ENCODE assay signal across 12 mouse cellular contexts in genomic region chr12:112101045-112101444, GRCm38 (mm10). TPM values are rescaled to one million over a fixed set of nuclear protein-coding genes. Genes with fewer than 3 reads are reported as not detected.
A peak's percentile ranks its signal among the peaks of the same experiment; 100 is the strongest.
DNase-seq lines count a peak whose midpoint lies in the region; ATAC-seq and TF ChIP-seq lines count a peak whose summit lies in the region.
"Had no signal": no experiment of that assay in that cellular context is flagged by ENCODE, and none has a peak within 500 bp of the region (broad histone marks: within the 10 kb centered on the region; RNA-seq: fewer than 3 reads in every experiment).

No protein-coding gene starts in this region.

- H3K27ac ChIP-seq in embryonic facial prominence, embryonic 14.5 days (replicated peaks; ENCODE audit: low read depth, low read length), result no peak overlapping the region
- H3K27ac ChIP-seq in embryonic facial prominence, embryonic 10.5 days (replicated peaks), result no peak overlapping the region; the same call in 1 of the 2 replicates
- no peak overlapping the region for H3K27ac ChIP-seq in kidney, postnatal 0 days
- no peak overlapping the region for H3K27ac ChIP-seq in neural tube, embryonic 11.5 days (ENCODE audit: low read depth, low read length)
- H3K27ac ChIP-seq in stomach, postnatal 0 days (replicated peaks), result no peak overlapping the region
- H3K27ac ChIP-seq: forebrain, embryonic 10.5 days; heart, embryonic 13.5 days had no signal

- peak; percentile 42; the same call in 1 of the 2 replicates for TF ChIP-seq CTCF in kidney, postnatal 0 days (IDR thresholded peaks at IDR 0.05; ENCODE audit: low read depth)
- TF ChIP-seq CTCF in stomach, postnatal 0 days (IDR thresholded peaks at IDR 0.05; ENCODE audit: low read depth), result peak; percentile 50

- peak; percentile 17 for DNase-seq in embryonic facial prominence, embryonic 14.5 days (ENCODE audit: low spot score)
- DNase-seq in embryonic facial prominence, embryonic 10.5 days (ENCODE audit: low spot score), result no peak
- DNase-seq in kidney, postnatal 0 days (ENCODE audit: low spot score), result peak; percentile 40
- no peak for DNase-seq in kidney, postnatal 14 days
- DNase-seq in neural tube, embryonic 11.5 days (ENCODE audit: low spot score), result peak; percentile 8
- no peak for DNase-seq in neural tube, embryonic 10.5 days (ENCODE audit: extremely low spot score, low spot score)
- DNase-seq in stomach, postnatal 0 days (ENCODE audit: low spot score), result no peak
- DNase-seq in ovary, postnatal 36 days (ENCODE audit: low spot score), result no peak
- DNase-seq: cerebellum, adult 8-10 months; midbrain, embryonic 14.5 days had no signal

- TF ChIP-seq EP300 in stomach, postnatal 0 days (optimal IDR thresholded peaks at IDR 0.05), result no peak

- H3K4me3 ChIP-seq in embryonic facial prominence, embryonic 14.5 days (ENCODE audit: low read depth, low read length), result no peak overlapping the region
- no peak overlapping the region for H3K4me3 ChIP-seq in embryonic facial prominence, embryonic 10.5 days
- H3K4me3 ChIP-seq in kidney, postnatal 0 days (replicated peaks; ENCODE audit: low read depth, low read length), result no peak overlapping the region
- H3K4me3 ChIP-seq in neural tube, embryonic 11.5 days (ENCODE audit: low read depth, low read length), result no peak overlapping the region
- H3K4me3 ChIP-seq in stomach, postnatal 0 days (ENCODE audit: low read depth, low read length), result no peak overlapping the region
- H3K4me3 ChIP-seq: forebrain, embryonic 10.5 days; heart, embryonic 13.5 days had no signal

- H3K9me3 ChIP-seq in embryonic facial prominence, embryonic 14.5 days (ENCODE audit: control insufficient read depth, low read length), result no peaks in the 10 kb centered on the region
- H3K9me3 ChIP-seq in embryonic facial prominence, embryonic 10.5 days, result no peaks in the 10 kb centered on the region
- H3K9me3 ChIP-seq in kidney, postnatal 0 days (replicated peaks; ENCODE audit: low read length), result no peaks in the 10 kb centered on the region
- no peaks in the 10 kb centered on the region for H3K9me3 ChIP-seq in neural tube, embryonic 11.5 days (ENCODE audit: control insufficient read depth, low read length)
- H3K9me3 ChIP-seq in stomach, postnatal 0 days (ENCODE audit: control insufficient read depth, low read length), result no peaks in the 10 kb centered on the region
- H3K9me3 ChIP-seq: forebrain, embryonic 10.5 days; heart, embryonic 13.5 days had no signal

- H3K27me3 ChIP-seq in embryonic facial prominence, embryonic 14.5 days (replicated peaks; ENCODE audit: control insufficient read depth, insufficient read depth, low read length), result no peaks in the 10 kb centered on the region
- peaks cover 1% of the 10 kb centered on the region; the same call in 1 of the 2 replicates for H3K27me3 ChIP-seq in embryonic facial prominence, embryonic 10.5 days (replicated peaks; ENCODE audit: low read depth, poor library complexity, severe bottlenecking)
- H3K27me3 ChIP-seq in kidney, postnatal 0 days (ENCODE audit: insufficient read depth, low read length), result no peaks in the 10 kb centered on the region
- no peaks in the 10 kb centered on the region for H3K27me3 ChIP-seq in neural tube, embryonic 11.5 days (ENCODE audit: control insufficient read depth, insufficient read depth, low read length)
- no peaks in the 10 kb centered on the region for H3K27me3 ChIP-seq in stomach, postnatal 0 days (ENCODE audit: control insufficient read depth, insufficient read depth, low read length)

- H3K9ac ChIP-seq in embryonic facial prominence, embryonic 14.5 days (ENCODE audit: low read depth, low read length), result no peak overlapping the region
- H3K9ac ChIP-seq in kidney, postnatal 0 days (ENCODE audit: low read depth, low read length), result no peak overlapping the region
- no peak overlapping the region for H3K9ac ChIP-seq in neural tube, embryonic 11.5 days (ENCODE audit: low read length)
- no peak overlapping the region for H3K9ac ChIP-seq in stomach, postnatal 0 days (ENCODE audit: low read length)
- H3K9ac ChIP-seq: heart, embryonic 13.5 days had no signal

- no peak overlapping the region for H3K4me2 ChIP-seq in embryonic facial prominence, embryonic 14.5 days (ENCODE audit: low read depth, low read length)
- H3K4me2 ChIP-seq in kidney, postnatal 0 days (ENCODE audit: low read length), result no peak overlapping the region
- no peak overlapping the region for H3K4me2 ChIP-seq in neural tube, embryonic 11.5 days (ENCODE audit: low read depth)
- H3K4me2 ChIP-seq in stomach, postnatal 0 days (replicated peaks; ENCODE audit: low read depth), result no peak overlapping the region
- H3K4me2 ChIP-seq: heart, embryonic 13.5 days had no signal

- no peak for ATAC-seq in embryonic facial prominence, embryonic 14.5 days (ENCODE audit: low read depth)
- no peak for ATAC-seq in kidney, postnatal 0 days (replicated peaks; ENCODE audit: low FRiP score, low read depth)
- no peak for ATAC-seq in neural tube, embryonic 11.5 days (ENCODE audit: insufficient read depth, low FRiP score, low TSS enrichment)
- peak; percentile 34; the same call in 1 of the 2 replicates for ATAC-seq in stomach, postnatal 0 days (ENCODE audit: low FRiP score, low TSS enrichment)

- WGBS in embryonic facial prominence, embryonic 14.5 days, result 46% methylated on average over 4 of the region's 4 CpGs
- WGBS in embryonic facial prominence, embryonic 10.5 days, result 64% methylated on average over 4 of the region's 4 CpGs
- WGBS in kidney, postnatal 0 days, result 52% methylated on average over 4 of the region's 4 CpGs
- 61% methylated on average over 4 of the region's 4 CpGs for WGBS in neural tube, embryonic 11.5 days
- WGBS in stomach, postnatal 0 days, result 46% methylated on average over 4 of the region's 4 CpGs

- no peaks in the 10 kb centered on the region for H3K36me3 ChIP-seq in embryonic facial prominence, embryonic 14.5 days (ENCODE audit: control insufficient read depth, insufficient read depth, low read length)
- no peaks in the 10 kb centered on the region for H3K36me3 ChIP-seq in embryonic facial prominence, embryonic 10.5 days (replicated peaks)
- no peaks in the 10 kb centered on the region for H3K36me3 ChIP-seq in kidney, postnatal 0 days (ENCODE audit: insufficient read depth, low read length)
- H3K36me3 ChIP-seq in neural tube, embryonic 11.5 days (ENCODE audit: control insufficient read depth, insufficient read depth, low read length), result no peaks in the 10 kb centered on the region
- H3K36me3 ChIP-seq in stomach, postnatal 0 days (ENCODE audit: control insufficient read depth, insufficient read depth, low read length), result no peaks in the 10 kb centered on the region
- H3K36me3 ChIP-seq: forebrain, embryonic 10.5 days; heart, embryonic 13.5 days had no signal

- no peaks in the 10 kb centered on the region for H3K4me1 ChIP-seq in embryonic facial prominence, embryonic 14.5 days (ENCODE audit: control insufficient read depth, insufficient read depth, low read length)
- peaks cover 6% of the 10 kb centered on the region; the same call in 1 of the 2 replicates for H3K4me1 ChIP-seq in embryonic facial prominence, embryonic 10.5 days
- no peaks in the 10 kb centered on the region for H3K4me1 ChIP-seq in kidney, postnatal 0 days (replicated peaks; ENCODE audit: insufficient read depth, low read length)
- H3K4me1 ChIP-seq in neural tube, embryonic 11.5 days (ENCODE audit: control insufficient read depth, insufficient read depth, low read length), result no peaks in the 10 kb centered on the region
- no peaks in the 10 kb centered on the region for H3K4me1 ChIP-seq in stomach, postnatal 0 days (replicated peaks; ENCODE audit: control insufficient read depth, insufficient read depth)

RNA-seq across cellular contexts. Expression of gene Aspg, which starts 5.4 kb away (rescaled TPM):
- polyA plus RNA-seq in embryonic facial prominence, embryonic 14.5 days (2014; fragmentation: Nextera tagmentation; extraction: Ambion mirVana), result 1.4 and 2.6 TPM in 2 replicates
- 2.7 TPM in 2 replicates for polyA plus RNA-seq in embryonic facial prominence, embryonic 10.5 days (2016; fragmentation: Nextera tagmentation; extraction: Ambion mirVana)
- polyA plus RNA-seq in kidney, postnatal 0 days (2015; fragmentation: Nextera tagmentation; extraction: Ambion mirVana), result 2.2 and 2.3 TPM in 2 replicates
- polyA plus RNA-seq in neural tube, embryonic 11.5 days (2014; fragmentation: Nextera tagmentation; extraction: Ambion mirVana), result 0.69 and 0.73 TPM in 2 replicates
- polyA plus RNA-seq in stomach, postnatal 0 days (2015; fragmentation: Nextera tagmentation; extraction: Ambion mirVana), result 6.0 and 6.9 TPM in 2 replicates
- polyA plus RNA-seq: midbrain, embryonic 14.5 days had no signal

RNA-seq across cellular contexts. Expression of gene Kif26a, which starts 45.0 kb away (rescaled TPM):
- polyA plus RNA-seq in embryonic facial prominence, embryonic 14.5 days (2014; fragmentation: Nextera tagmentation; extraction: Ambion mirVana), result 4.0 TPM in 2 replicates
- polyA plus RNA-seq in embryonic facial prominence, embryonic 10.5 days (2016; fragmentation: Nextera tagmentation; extraction: Ambion mirVana), result 3.3 and 3.4 TPM in 2 replicates
- polyA plus RNA-seq in kidney, postnatal 0 days (2015; fragmentation: Nextera tagmentation; extraction: Ambion mirVana), result 2.2 and 2.7 TPM in 2 replicates
- polyA plus RNA-seq in neural tube, embryonic 11.5 days (2014; fragmentation: Nextera tagmentation; extraction: Ambion mirVana), result 2.0 and 2.8 TPM in 2 replicates
- 0.75 and 0.80 TPM in 2 replicates for polyA plus RNA-seq in stomach, postnatal 0 days (2015; fragmentation: Nextera tagmentation; extraction: Ambion mirVana)

Comparison
In these comparisons a context has a peak if more than half of its experiments do, and no peak if none do; other contexts are left out.
1. DNase-seq: peak in embryonic facial prominence, embryonic 14.5 days (single experiment), kidney, postnatal 0 days (single experiment) and neural tube, embryonic 11.5 days (single experiment); none in embryonic facial prominence, embryonic 10.5 days (single experiment), kidney, postnatal 14 days (single experiment), neural tube, embryonic 10.5 days (single experiment), stomach, postnatal 0 days (single experiment) and ovary, postnatal 36 days (single experiment).